Mouse (Mus musculus) gastrocnemius, postnatal 36 days (tissue): Measurements from ENCODE around the gene Olfr789. TPM values are rescaled to one million over a fixed set of nuclear protein-coding genes. Genes with fewer than 3 reads are reported as not detected.

Experiments used
- DNase-seq, 2 experiments: peaks; one replicate each; pipeline ENCODE4 v3.0.0; 2022
- intact Hi-C: fragments of 180-260 bp; cut with DNase I; formaldehyde crosslinking; loops from one replicate; pipeline ENCODE4 v1.15.1; 2025
- long read RNA-seq, 2 experiments: library from polyadenylated mRNA; stranded (forward); transcript quantifications; one replicate each; pipeline ENCODE4 v2.0.0; 2021
- total RNA-seq, 2 experiments: library from RNA; stranded (reverse); gene quantifications; 2 replicates each; pipeline ENCODE4 v1.2.3; 2021

Gene Olfr789
- total RNA-seq, result not detected
- long read RNA-seq, experiment 1, result 0 reads
- long read RNA-seq, experiment 2, result 0 reads

GRCm38 (mm10) chr10:129484452-129484851 lies at the start of gene Olfr789:
Gene Olfr789, plus strand, starts transcription at chr10:129484752.
- intact Hi-C loops, result no loop called here

GRCm38 (mm10) chr10:129461562-129461961 lies 23.0 kb upstream of the Olfr789 start, which contains the start of gene Olfr787:
Gene Olfr787, plus strand, starts transcription at chr10:129461862.
- intact Hi-C loops, result no loop called here
- no peak for DNase-seq

More at GRCm38 (mm10) chr10:129484452-129484851, at the start of gene Olfr789:
- DNase-seq, result no peak

- intact Hi-C loops, result no loop called here
- DNase-seq, result no peak
These were observed 13.9 kb upstream of the Olfr789 start, which contains the start of gene Olfr788 for GRCm38 (mm10) chr10:129470698-129471097. Gene Olfr788, plus strand, starts transcription at chr10:129470998.

- intact Hi-C loops, result no loop called here
- DNase-seq, result no peak
These were observed 11.3 kb upstream of the Olfr789 start for GRCm38 (mm10) chr10:129473256-129473655.

- DNase-seq, result no peak
- intact Hi-C loops, result no loop called here
These were observed 10.8 kb upstream of the Olfr789 start for GRCm38 (mm10) chr10:129473723-129474122.

- intact Hi-C loops, result no loop called here
- no peak for DNase-seq
These were observed 5.5 kb downstream of the Olfr789 start for GRCm38 (mm10) chr10:129490101-129490500.

- intact Hi-C loops, result no loop called here
These were observed 13.6 kb downstream of the Olfr789 start, which contains the start of gene Olfr790 for GRCm38 (mm10) chr10:129498192-129498591. Gene Olfr790, plus strand, starts transcription at chr10:129498492.

GRCm38 (mm10) chr10:129521492-129521891 lies 36.9 kb downstream of the Olfr789 start, which contains the start of gene Olfr791:
Gene Olfr791, plus strand, starts transcription at chr10:129521792.
- intact Hi-C loops, result no loop called here
- DNase-seq, result no peak

More at GRCm38 (mm10) chr10:129498192-129498591, 13.6 kb downstream of the Olfr789 start, which contains the start of gene Olfr790:
- DNase-seq, result no peak

GRCm38 (mm10) chr10:129538862-129539261 lies 54.3 kb downstream of the Olfr789 start, which contains the start of gene Olfr792:
Gene Olfr792, plus strand, starts transcription at chr10:129539162.
- DNase-seq, result no peak
- intact Hi-C loops, result no loop called here

Other genes starting within 250 kb of the Olfr789 start
- not detected for gene Olfr774, start 248.5 kb upstream of the Olfr789 start, total RNA-seq
- gene Olfr775, start 236.3 kb upstream of the Olfr789 start, total RNA-seq, result not detected
- not detected for gene Olfr776, start 225.6 kb upstream of the Olfr789 start, total RNA-seq
- not detected for gene Olfr777, start 213.3 kb upstream of the Olfr789 start, total RNA-seq
- not detected for gene Olfr780, start 166.6 kb upstream of the Olfr789 start, total RNA-seq
- not detected for gene Olfr781, start 155.9 kb upstream of the Olfr789 start, total RNA-seq
- gene Olfr782, start 135.9 kb upstream of the Olfr789 start, total RNA-seq, result not detected
- under 1 TPM in 1 of 2 experiments, not detected in 1; 0.10 TPM for gene Olfr784, start 100.7 kb upstream of the Olfr789 start, total RNA-seq
- not detected for gene Olfr785, start 79.3 kb upstream of the Olfr789 start, total RNA-seq
- not detected for gene Olfr786, start 57.4 kb upstream of the Olfr789 start, total RNA-seq
- gene Olfr787, start 22.9 kb upstream of the Olfr789 start, total RNA-seq, result not detected
- not detected for gene Olfr788, start 13.8 kb upstream of the Olfr789 start, total RNA-seq
- gene Olfr790, start 13.7 kb downstream of the Olfr789 start, total RNA-seq, result not detected
- gene Olfr791, start 37.0 kb downstream of the Olfr789 start, total RNA-seq, result not detected
- not detected for gene Olfr792, start 54.4 kb downstream of the Olfr789 start, total RNA-seq
- not detected for gene Olfr794, start 82.9 kb downstream of the Olfr789 start, total RNA-seq
- not detected for gene Olfr796, start 127.8 kb downstream of the Olfr789 start, total RNA-seq
- not detected for gene Olfr798, start 143.2 kb downstream of the Olfr789 start, total RNA-seq
- not detected for gene Olfr799, start 152.7 kb downstream of the Olfr789 start, total RNA-seq
- gene Olfr800, start 172.9 kb downstream of the Olfr789 start, total RNA-seq, result not detected
- gene Olfr801, start 189.1 kb downstream of the Olfr789 start, total RNA-seq, result not detected
- not detected for gene Olfr802, start 203.4 kb downstream of the Olfr789 start, total RNA-seq
- gene Olfr803, start 209.5 kb downstream of the Olfr789 start, total RNA-seq, result not detected
- gene Olfr804, start 218.5 kb downstream of the Olfr789 start, total RNA-seq, result not detected
- gene Olfr805, start 244.6 kb downstream of the Olfr789 start, total RNA-seq, result not detected